Mouse (Mus musculus) CH12F3 (cell line): ENCODE measurements around the gene Ifitm6.
"Not testable (repeated sequence)": the region's sequence is repeated elsewhere in the genome, so short reads cannot be mapped to it uniquely, and the experiment has no call there.

Experiments used
- in situ Hi-C: fragments of 300-500 bp; cut with MboI; formaldehyde crosslinking; loops from 2 replicates; pipeline ENCODE4 v1.14.3; 2020; ENCODE audit warnings: low sequenced_read_pairs

The Ifitm6 gene

DNA sequence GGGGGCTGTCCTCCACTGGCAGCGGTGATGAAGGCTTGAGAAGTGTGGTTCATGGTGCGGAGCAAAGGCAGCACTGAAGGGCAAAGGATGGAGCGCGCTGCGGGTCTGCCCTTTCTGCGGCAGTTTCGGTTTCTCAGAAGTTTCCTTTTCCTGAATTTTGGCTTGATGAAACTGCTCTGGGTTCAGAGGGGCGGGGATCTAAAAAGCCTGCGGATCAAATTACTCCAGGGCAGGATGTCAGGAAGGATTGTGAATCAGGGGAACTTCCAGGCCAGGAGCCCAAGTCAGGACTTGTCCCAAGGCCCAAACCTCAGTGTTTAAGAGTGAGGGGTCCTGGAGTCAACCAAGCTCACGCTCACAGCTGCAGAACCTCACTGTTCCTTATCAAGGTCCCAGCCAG is 7.1 kb downstream of the Ifitm6 start, which contains the start of gene Ifitm3:
Gene Ifitm3 (minus strand): TSS at position 178 of the 400 bp plus-strand sequence.
- in situ Hi-C loops, result loop anchor here (5.0 kb wide), 1 partner anchor 37 kb away; no protein-coding TSS in a partner anchor

DNA sequence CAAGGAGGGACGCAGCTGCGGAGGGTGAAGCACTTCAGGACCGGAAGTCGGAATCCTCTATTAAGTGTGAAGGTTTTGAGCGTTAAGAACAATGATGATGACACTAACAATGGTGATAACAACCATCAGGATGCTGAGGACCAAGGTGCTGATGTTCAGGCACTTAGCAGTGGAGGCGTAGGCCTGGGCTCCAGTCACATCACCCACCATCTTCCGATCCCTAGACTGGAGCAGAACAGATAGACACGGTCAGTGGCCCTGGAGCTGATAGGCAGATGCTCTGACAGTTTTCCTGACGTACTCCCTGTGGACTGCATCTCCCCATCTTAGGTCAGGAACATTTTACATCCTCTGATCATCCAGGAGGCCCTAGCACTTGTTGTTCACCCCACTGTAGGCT is 8.1 kb downstream of the Ifitm6 start:
- in situ Hi-C loops, result loop anchor here (5.0 kb wide), 1 partner anchor 38 kb away; no protein-coding TSS in a partner anchor

DNA sequence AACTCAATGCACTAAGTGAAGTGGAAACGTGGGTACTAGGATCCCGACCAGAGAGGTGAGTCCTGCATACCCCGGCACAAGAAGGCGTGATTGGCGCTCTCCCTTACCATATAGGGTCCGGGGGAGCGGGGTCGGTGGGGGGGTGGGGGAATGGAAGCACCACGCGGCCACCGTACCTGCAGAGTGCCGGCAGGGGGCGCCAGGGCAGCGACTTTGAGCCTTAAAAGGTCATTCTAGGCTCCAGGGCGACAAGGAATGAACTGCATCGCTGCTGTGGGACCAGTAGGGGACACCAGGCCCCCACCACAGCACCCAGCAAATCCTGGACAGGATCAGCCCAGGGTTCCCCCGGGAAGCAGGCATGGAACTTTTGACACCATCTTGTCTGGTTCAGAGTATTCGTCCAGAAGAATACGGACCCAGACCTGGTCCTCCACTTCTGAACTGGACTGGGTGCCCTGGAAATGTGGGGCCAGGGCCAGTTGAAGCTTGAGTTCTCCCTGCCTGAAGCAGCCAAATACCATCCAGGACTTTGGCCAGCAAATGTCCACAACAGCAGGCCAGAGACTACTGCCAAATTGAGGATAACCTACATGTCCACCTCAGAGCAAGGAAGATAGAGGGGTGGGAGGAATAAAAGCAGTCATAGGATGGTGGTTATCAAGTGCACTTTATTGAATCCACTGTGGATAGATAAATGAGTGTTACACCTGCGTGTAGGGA is 8.6 kb downstream of the Ifitm6 start:
- in situ Hi-C loops, result no loop called here

DNA sequence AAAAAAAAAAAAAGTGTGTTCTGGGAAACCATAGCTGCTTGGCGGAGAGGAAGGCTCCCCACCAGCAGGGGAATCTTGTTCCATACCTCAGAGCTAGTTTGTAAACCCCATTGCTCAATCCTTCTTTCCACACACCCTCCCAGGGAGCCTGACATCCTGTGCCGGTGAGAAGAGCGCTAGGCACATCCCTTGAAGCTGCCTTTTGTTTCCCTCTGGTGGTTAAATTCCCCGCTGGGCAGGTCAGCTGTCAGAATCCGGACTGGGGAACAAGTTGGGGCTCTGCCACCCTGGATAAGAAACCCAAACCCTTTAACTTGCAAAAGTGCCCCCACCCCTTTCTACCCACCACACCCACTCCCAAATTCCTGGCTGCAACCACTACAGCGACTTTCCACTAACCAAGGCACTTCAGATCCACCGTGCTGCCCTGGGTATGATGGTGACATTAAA is 9.4 kb downstream of the Ifitm6 start:
- in situ Hi-C loops, result no loop called here

DNA sequence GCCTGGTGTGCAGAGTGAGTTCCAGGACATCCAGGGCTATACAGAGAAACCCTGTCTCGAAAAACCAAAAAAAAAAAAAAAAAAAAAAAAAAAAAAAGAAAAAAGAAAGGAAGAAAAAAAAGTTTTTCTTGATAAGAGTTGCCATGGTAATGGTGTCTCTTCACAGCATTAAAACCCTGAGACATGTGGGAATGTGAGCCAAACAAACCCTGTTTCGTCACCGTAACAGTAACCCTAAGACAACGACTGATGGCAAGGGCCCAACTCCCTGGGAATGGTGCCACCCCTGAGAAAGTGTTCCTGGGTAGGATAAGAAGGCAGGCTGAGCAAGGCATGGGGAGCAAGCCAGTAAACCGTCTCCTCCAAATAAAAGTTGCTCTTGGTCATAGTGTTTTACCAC is 10.8 kb downstream of the Ifitm6 start:
- in situ Hi-C loops, result no loop called here

DNA sequence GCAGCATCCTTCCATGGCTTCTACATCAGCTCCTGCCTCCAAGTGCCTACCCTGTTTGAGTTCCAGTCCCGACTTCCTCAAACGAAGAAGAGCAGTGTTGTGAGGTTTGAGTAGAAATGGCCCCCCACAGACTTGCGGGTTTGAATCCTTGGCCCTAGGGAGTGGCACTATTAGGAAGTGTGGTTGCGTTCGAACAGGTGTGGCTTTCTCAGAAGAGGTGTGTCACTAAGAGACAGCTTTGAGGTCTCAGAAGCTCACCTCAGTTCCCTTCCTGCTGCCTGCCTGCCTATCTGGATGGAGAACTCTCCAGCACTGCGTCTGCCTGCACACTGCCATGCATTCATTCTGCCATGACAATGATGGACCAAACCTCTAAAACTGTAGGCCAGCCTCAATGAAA is 11.3 kb downstream of the Ifitm6 start:
- in situ Hi-C loops, result no loop called here

DNA sequence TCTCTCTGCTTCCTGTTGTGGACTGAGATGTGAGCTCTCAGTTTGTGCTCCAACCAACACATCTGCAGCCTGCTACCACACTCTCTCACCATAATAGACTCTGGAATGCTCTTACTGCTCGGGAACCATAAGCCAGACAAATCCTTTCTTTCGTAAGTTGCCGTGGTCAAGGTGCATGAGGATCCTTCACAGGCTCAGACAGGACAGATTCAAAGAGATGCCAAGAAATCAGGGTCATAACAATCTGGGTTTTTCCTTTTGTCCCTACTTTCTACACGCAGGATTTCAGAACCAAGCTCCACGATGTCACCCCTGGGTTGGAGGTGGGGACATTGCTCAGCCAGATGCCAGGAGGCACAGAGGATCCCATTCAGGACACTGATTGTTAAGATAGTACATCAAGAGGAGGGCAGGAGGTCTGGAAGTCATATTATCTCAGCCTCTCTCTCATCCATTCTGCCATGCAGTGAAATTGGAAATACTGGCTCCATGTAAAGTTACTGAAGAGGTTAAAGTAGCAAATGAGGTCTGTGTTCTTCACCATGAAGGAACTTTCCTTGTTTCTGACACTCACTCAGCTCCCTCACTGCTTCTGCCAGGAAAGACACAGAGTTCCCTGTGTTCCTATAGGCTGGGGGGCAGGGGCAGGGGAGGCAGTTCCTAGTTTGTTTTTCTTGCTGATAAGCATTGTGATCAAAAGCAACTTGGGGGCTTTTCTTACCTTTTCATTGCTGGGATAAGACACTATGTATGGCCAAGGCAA is 14.3 kb downstream of the Ifitm6 start:
- in situ Hi-C loops, result no loop called here

DNA sequence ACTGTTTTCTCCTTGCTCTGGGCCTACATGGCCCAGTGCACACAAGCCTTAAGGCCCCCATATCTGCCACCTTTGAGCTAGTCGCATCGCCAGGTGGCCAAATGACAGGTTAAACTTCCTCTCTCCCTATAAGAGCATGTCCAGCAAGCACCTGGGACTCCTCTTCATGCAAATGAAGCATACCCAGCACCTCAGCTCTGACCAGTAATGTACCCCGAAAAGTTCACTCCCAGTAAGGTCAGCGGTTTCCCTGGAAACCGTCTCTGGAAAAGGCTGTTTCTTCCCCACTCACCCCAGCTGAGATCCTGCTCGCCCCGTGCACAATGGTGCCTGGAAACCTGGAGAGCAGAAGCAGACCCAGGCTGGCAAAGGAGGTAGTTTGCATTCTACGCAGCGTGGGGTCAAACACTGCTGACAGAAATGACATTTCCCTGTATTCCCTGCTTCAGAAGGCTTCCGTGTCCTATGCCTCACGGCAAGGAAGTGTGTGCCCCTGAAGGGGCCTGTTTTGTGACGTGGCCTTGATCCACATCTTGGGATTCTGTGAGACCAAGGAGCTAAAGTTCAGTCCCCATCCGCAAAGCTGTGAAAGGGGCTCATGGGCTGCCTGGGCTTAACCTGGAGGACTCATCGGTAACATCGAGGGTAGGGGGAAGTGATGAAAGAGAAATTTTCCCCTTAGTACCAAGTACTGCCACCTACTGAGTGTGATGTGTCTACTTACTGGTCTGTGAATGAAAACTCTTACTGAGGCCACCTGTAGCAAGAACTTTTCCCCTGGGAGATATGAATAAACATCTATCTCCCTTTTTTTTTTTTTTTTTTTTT is 16.6 kb downstream of the Ifitm6 start:
- in situ Hi-C loops, result no loop called here

DNA sequence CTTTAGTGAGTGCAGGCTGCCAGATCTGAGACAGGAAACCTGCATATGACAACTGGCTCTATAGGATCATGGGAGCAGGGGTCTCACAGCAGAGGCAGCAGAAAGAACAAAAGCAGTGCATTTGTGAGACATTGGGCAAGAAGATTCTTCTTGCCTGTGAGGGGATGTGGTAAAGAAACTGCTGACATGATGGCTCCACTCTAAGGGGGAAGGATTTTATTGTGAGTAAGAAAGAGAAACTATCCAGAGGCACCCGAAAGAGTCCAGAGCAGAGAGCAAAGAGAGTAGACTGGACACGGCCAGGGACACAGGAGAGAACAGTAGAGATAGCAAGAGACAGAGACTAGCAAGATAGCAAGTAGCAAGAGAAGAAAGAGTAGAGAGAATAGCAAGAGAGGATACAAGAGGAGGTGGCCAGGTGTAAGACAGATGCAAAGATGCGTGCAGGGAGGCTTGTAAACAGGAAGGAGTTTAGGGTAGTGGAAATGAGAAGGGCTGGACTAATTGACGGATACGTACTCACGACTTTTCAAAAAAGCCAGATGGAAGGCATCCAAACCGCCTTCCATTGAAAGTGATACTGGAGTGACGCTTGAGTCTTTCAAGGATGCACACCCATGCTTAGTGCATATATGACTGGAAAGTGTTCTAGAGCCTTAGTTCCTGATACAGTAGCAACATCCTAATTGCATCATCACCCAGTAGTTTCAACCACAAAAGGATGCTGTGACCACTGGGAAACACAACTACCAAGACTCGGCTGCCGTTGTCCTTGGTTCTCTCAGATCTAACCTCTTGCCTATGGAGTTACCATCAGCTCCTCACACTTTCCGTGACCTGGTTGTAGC is 18.6 kb downstream of the Ifitm6 start:
- in situ Hi-C loops, result no loop called here

DNA sequence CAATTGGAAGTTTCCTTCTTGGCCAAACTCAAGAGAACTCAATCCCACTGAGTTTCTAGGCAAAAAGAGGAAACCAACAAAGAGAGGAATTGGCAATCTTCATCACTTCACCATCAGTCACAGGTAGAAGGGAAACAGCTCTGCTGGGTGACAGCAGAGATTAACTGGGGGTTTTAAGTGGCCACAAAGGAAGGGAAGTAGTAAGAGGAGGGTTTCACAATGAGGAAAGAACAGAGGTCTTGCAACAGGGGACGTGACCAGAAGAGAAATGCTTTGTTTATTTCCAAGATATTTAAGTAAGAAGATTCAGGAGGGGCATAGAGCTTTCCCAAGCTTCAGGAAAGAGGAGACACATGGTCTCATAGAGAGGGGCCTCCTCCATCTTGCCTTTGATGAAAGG is 19.9 kb downstream of the Ifitm6 start:
- in situ Hi-C loops, result no loop called here

DNA sequence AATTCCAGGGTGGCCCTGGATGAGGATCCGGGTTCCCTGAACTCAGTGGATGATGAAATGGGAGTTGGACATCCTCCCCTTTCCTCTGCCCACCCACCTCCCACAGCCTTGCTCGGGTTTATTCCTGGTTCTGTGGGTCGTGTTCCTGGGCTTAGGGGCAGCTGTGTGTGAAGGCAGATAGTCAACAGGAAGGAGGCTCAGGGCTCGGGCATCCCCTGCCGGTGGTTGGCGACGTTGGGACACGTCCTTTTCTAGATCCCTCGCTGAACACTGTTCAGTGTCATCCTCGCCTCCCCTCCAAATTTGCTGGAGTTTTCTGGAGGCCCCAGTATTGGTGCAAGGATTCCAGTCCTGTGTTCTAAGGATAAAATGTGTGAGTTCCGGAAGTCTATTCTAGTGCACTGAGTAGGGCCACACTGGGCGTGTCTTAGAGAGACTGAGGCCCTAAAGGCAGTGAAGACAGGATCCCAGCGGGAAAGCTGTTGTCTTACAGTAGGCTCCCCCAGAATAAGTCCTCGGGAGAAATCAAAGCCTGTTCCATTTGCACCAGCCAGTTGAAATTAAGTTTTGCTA is 26.5 kb downstream of the Ifitm6 start:
- in situ Hi-C loops, result no loop called here

DNA sequence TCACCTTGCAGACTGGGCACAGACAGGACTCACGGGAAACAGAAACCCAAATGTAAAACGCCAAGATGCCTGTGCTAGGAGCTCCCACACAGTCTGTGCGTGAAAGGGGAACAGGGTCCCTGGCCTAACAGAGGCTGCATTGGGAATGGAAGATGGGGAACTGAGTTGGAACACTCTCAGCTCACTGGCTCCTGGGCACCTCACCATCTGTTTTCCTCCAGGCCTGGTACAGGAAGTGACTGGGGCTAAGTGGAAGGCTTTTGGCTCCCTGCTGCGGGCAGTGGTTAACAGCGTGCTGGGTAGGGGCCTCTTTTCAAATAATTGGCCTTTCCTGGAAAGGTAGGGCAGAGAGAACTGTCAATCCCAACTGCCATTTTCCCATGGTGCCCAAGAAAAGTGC is 27.1 kb downstream of the Ifitm6 start:
- in situ Hi-C loops, result no loop called here

DNA sequence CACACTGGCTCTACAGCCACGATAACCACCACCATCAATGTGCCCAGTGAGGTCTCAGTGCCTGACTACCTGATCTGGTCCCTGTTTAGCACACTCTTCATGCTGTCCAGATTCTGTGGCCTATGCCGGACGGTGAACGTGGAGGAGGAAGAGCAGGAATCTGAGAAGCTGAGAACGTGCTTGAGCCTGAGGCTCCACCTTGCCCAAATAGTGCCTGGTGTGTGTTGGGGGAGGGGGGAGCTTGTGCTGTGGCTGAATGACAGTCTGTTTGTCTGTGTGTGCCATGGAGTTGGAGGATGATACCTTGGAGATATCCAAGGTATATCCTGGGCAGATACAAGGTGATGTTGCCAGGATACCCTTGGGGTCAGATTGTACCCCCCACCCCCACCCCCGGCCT is 27.5 kb downstream of the Ifitm6 start:
- in situ Hi-C loops, result no loop called here

DNA sequence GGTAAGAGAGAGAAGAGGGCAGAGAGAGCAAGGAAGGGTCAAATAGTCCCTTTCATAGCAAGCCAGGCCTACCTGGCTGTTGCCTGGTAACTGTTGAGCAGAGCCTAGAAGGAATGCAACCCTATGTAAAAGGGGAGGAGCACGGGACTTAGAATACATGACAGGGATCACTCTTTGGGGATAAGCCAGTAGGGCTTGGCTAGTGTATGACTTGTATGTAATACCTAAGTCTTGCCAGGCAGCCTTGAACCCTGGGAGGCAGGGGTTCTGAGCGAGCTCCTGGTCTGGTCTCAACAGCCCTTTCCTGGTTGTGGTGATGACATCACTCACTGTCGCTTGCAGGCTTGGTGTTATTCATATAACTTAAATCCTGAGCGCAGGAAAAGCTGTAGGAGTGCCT is 28.7 kb downstream of the Ifitm6 start:
- in situ Hi-C loops, result no loop called here

DNA sequence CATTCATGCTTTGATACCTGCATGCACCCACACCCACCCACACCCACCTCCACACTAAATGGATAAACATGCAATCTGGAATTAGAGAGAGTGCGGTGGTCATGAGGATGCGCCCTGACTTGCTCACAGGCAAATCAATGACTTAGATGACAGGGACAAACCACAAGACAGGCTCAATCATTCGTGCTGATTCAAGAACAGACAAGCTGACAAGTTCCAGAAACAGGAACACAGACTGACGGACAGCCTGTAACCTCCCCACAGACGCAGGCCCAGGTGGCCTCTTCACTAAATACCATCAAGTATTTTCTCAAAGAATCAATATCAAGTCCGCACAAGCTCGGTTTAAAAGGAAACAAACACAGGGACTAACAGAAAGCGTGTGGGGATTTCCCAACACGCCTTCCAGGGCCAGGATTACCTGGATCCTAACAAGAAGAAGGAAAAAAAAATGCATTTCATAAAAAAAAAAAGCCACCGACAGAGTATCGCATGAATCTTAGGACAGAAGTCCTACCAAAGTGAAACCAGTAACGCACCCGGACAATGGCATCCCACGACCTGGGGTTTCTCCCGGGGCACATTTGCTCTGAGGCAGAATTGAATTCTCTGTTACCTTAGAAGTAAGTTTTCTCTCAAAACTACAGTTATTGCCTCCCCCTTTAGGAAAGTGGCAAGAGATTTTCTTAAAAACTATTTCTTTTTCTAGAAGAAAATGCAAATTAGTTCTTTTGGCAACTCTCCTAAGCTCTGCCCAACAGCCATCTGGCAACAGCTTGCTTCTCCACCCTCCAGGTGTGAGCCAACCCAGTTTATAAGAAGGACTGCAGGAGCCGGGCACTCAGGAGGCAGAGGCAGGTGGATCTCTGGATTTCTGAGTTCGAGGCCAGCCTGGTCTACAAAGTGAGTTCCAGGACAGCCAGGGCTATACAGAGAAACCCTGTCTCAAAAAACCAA is 30.3 kb downstream of the Ifitm6 start:
- in situ Hi-C loops, result no loop called here

DNA sequence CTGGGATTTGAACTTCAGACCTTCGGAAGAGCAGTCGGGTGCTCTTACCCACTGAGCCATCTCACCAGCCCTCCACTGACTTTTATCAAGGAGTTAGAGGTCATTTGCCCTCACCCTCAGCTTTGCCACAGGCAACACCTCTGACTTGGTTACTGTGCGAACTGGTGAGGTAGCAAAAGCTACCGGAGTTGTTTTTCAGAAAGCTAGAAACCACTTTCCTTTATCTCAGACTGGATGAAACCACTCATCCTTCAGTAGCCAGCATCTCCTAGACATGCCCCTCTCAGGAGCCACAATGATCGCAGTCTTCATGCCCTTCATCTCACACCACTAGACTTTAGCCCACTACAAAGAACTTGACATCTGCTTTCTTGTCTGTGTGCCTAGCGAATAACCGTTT is 34.8 kb downstream of the Ifitm6 start:
- in situ Hi-C loops, result no loop called here

DNA sequence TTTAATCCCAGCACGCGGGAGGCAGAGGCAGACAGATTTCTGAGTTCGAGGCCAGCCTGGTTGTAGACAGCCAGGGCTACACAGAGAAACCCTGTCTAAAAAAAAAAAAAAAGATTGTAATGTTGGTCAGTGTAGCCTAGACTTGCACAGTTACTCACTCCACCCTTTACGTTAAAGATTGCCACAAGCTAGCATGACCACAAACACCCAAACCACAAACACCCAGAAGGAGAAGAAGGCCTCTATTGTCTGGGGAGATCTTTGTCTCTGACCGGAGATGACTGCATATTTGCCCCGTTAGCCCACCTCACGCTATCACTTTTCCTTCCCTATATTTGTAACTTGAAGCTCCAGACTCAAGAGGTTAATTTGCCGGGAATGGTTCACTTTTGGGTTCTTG is 36.0 kb downstream of the Ifitm6 start:
- in situ Hi-C loops, result no loop called here

DNA sequence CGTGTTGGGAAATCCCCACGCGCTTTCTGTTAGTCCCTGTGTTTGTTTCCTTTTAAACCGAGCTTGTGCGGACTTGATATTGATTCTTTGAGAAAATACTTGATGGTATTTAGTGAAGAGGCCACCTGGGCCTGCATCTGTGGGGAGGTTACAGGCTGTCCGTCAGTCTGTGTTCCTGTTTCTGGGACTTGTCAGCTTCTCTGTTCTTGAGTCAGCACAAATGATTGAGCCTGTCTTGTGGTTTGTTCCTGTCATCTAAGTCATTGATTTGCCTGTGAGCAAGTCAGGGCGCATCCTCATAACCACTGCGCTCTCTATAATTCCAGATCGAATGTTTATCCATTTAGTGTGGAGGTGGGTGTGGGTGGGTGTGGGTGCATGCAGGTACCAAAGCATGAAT is 41.0 kb downstream of the Ifitm6 start:
- in situ Hi-C loops, result not testable (repeated sequence)

DNA sequence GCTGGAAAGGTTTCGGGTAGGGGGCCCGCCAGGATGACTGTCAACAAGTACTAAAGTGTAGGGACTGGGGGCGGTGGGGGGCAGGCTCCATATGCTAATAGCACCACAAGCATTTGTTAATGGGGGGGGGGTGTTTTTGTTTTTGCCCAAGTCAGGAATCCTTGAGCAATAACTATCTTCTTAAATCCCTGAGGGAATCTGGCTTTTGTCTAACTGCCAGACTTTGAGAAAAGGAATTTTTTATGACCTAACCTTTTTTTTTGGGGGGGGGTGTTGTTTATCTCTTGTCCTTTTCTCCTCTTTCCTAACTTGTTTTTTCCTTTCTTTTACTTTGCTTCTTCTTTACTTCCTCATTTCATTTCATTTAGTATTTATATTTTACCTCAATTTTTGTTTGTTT is 42.3 kb downstream of the Ifitm6 start:
- in situ Hi-C loops, result no loop called here
